Mouse (Mus musculus) brain, embryonic 14.5 days (tissue): Measurements from ENCODE around the gene Ppp1cc.

Experiments used
- CTCF ChIP-seq: fragments of 200-500 bp; IDR thresholded peaks from 2 replicates; pipeline ENCODE4 v1.5.1; 2012; ENCODE audit warnings: inconsistent platforms, mild to moderate bottlenecking, moderate library complexity, borderline replicate concordance; ENCODE audit not compliant: insufficient read depth, insufficient read length; ENCODE audit errors: extremely low read depth
- POLR2A ChIP-seq: fragments of 200-500 bp; IDR thresholded peaks from 2 replicates; pipeline ENCODE4 v1.6.1; 2012; ENCODE audit warnings: mild to moderate bottlenecking, inconsistent platforms, borderline replicate concordance; ENCODE audit not compliant: poor library complexity, insufficient read depth, insufficient read length, severe bottlenecking; ENCODE audit errors: extremely low read depth

GRCm38 (mm10) chr5:122144825-122145224, 13.3 kb upstream of the Ppp1cc start:
- no peak for TF ChIP-seq CTCF
- no peak for TF ChIP-seq POLR2A
